Mouse (Mus musculus) hindbrain, embryonic 10.5 days (tissue): ENCODE results near the gene Myrfl. TPM values are rescaled to one million over a fixed set of nuclear protein-coding genes. Genes with fewer than 3 reads are reported as not detected.
A peak's percentile ranks its signal among the peaks of the same experiment; 100 is the strongest.

Experiments used
- DNase-seq: peaks from one replicate; pipeline ENCODE4 v3.0.0-alpha.2; 2017; ENCODE audit warnings: low spot score
- H3K27ac ChIP-seq: fragments of 300-500 bp; sonication (generic); 2 replicates; pipeline ENCODE4 v1.5.1; 2016; ENCODE audit warnings: mild to moderate bottlenecking, moderate library complexity
- H3K27me3 ChIP-seq: fragments of 300-500 bp; sonication (generic); 2 replicates; pipeline ENCODE4 v1.6.1; 2016; ENCODE audit warnings: mild to moderate bottlenecking; ENCODE audit not compliant: poor library complexity, insufficient read depth, severe bottlenecking
- H3K36me3 ChIP-seq: fragments of 300-500 bp; sonication (generic); 2 replicates; pipeline ENCODE4 v1.6.1; 2016; ENCODE audit warnings: mild to moderate bottlenecking, moderate library complexity
- H3K4me1 ChIP-seq: fragments of 300-500 bp; sonication (generic); replicated peaks from 2 replicates; pipeline ENCODE4 v1.6.1; 2016; ENCODE audit warnings: mild to moderate bottlenecking
- H3K4me3 ChIP-seq: fragments of 300-500 bp; sonication (generic); 2 replicates; pipeline ENCODE4 v1.5.1; 2016; ENCODE audit warnings: mild to moderate bottlenecking, moderate library complexity
- H3K9me3 ChIP-seq: fragments of 300-500 bp; sonication (generic); 2 replicates; pipeline ENCODE4 v1.6.1; 2016; ENCODE audit warnings: mild to moderate bottlenecking, moderate library complexity
- WGBS: fragments of 180-500 bp; shearing (Covaris S2); methylation state at CpG from one replicate; pipeline ENCODE4 v1.1.7; 2016; 5-methylcytosine and 5-hydroxymethylcytosine counted together
- polyA plus RNA-seq: library from polyadenylated mRNA; unstranded; fragments of >200 nt; fragmentation: Nextera tagmentation; extraction: Ambion mirVana; gene quantifications from 2 replicates; pipeline ENCODE4 v1.2.1, GENCODE M21; 2016

The Myrfl gene
- polyA plus RNA-seq, 1 experiment from 2014 or later, result 0.18 TPM

DNA sequence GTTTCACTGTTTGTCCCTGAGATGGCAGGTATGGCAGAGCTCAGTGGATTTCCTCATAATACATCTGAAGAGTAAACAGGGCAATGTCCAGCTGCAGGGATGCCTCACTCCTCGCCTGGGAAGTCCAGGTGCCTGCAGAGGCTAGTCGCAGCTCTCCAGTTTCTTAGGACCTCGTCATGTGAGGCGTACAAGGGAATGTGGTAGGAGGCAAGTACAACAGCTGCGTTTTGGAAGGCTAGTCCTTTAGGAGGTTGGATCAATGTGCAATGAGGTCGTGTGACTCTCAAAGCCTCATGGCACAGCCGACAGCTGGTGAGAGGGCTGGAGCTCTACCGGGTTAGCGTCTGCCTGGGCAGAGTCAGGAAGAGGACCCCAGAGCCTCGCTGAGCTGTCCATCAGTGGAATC lies 7.8 kb upstream of the Myrfl start:
- Histone ChIP-seq H3K4me1 (no peaks in the 10 kb centered on the region), H3K9me3 (no peaks in the 10 kb centered on the region), H3K27me3 (no peaks in the 10 kb centered on the region), H3K36me3 (peaks cover 64% of the 10 kb centered on the region), H3K4me3 (no peak overlapping the region), H3K27ac (no peak overlapping the region)
- DNase-seq, result no peak
- 91% methylated on average over 10 of the region's 10 CpGs for WGBS

DNA sequence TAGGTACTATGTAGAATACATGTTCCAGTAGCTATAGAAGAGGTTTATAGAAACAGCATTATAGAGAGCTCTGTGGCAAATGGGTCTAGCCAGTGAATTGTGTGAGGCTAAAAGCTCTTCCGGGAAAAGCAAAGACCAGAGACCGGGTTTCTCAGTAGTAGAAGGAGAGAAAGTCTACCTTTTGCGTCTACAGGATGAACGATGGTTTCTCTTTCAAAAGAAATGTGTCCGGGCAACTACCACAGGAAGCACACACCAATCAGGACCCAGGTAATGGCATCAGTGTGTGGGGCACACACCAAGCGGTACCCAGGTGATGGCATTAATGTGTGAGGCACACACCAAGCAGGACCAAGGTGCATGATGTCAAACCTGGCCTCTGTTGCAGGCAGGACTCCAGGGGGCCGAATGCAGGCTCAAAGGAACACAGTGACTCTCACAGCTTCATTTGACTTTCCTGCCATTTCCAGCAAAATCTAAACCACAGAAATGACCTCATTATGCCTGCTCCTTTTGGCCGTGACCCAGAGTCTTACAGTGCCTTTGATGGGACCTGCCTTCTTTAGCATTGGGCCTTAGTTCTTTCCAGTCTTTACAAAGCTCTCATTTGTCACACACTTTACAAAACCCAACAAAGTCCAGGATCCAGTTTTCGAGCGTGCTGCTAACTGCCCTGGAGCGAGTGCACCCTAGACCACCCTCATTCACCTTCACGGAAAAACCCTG lies 1.4 kb downstream of the Myrfl start:
- Histone ChIP-seq H3K36me3 (no peaks in the 10 kb centered on the region), H3K27me3 (no peaks in the 10 kb centered on the region), H3K4me1 (peaks cover 5% of the 10 kb centered on the region; the same call in 1 of the 2 replicates), H3K4me3 (no peak overlapping the region), H3K27ac (no peak overlapping the region), H3K9me3 (no peaks in the 10 kb centered on the region)
- no peak for DNase-seq
- WGBS, result 90% methylated on average over 12 of the region's 12 CpGs

DNA sequence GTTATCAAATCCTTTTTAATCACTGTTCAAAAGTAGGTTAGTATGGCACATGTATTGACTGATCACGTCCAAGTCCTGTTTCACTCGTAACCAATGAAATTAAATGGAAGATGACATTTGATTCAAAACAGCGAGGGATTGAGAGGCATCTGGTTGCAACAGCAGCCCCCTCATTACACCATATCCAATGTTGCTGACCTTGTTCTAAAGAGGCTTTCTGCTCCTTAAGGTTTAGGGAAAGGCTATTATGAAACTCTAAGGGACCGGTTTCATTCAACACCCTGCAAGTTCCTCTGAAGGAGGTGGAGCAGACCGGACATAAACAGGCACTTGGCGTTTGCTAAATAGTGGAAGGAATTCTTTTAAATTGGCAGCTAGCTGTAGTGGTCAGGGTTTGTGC lies 2.2 kb downstream of the Myrfl start:
- 88% methylated on average over 6 of the region's 6 CpGs for WGBS
- Histone ChIP-seq H3K9me3 (no peaks in the 10 kb centered on the region), H3K36me3 (no peaks in the 10 kb centered on the region), H3K27ac (no peak overlapping the region), H3K4me3 (no peak overlapping the region), H3K27me3 (no peaks in the 10 kb centered on the region), H3K4me1 (peaks cover 5% of the 10 kb centered on the region; the same call in 1 of the 2 replicates)
- DNase-seq, result no peak

DNA sequence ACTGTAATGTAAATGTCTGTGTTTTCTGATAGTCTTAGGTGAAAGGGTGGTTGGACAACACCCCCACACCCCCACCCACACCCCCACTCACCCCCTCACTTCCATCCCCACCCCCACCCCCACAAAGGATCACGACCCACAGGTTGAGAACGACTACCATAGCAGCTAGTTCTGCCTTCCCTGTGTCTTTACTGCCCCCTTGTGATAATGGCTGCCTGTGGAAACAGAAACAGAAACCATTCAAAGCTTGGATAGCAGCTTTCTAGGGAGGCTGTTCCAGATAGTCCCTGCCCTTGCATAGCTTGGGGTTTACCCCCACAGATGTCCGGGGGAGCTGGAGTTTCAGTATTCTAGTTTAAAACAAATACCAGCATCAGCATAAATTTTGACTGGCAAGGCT lies 3.0 kb downstream of the Myrfl start:
- no peak for DNase-seq
- no peak overlapping the region for H3K4me3 ChIP-seq
- no peak overlapping the region for H3K27ac ChIP-seq
- peaks cover 5% of the 10 kb centered on the region; the same call in 1 of the 2 replicates for H3K4me1 ChIP-seq
- H3K27me3 ChIP-seq, result no peaks in the 10 kb centered on the region
- no peaks in the 10 kb centered on the region for H3K36me3 ChIP-seq
- H3K9me3 ChIP-seq, result no peaks in the 10 kb centered on the region
- 22% methylated on average over 3 of the region's 3 CpGs for WGBS

DNA sequence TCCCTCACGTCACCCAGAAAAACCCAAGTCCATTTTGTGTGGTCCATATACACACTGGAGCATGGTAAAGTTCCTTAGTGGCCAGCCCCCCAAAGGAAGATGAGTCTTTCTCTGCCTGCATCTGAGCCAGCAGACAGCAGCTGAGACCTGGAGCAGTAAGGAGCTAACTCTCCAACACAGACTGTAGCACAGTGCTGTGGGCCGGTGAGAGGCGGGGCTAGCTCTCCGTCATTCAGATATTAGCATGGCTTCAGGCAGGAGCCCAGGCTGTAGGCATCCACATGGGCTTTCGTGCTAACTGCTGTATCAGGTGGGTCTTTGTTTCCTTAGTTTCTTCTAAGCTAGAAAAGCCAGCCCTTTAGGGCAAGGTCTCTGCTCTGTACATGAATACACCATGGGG lies 6.1 kb downstream of the Myrfl start:
- H3K36me3 ChIP-seq, result no peaks in the 10 kb centered on the region
- peak; percentile 17 for DNase-seq
- H3K4me1 ChIP-seq, result peaks cover 5% of the 10 kb centered on the region; the same call in 1 of the 2 replicates
- WGBS, result 47% methylated on average over 5 of the region's 5 CpGs
- no peaks in the 10 kb centered on the region for H3K9me3 ChIP-seq
- no peak overlapping the region for H3K27ac ChIP-seq
- no peaks in the 10 kb centered on the region for H3K27me3 ChIP-seq
- H3K4me3 ChIP-seq, result no peak overlapping the region

DNA sequence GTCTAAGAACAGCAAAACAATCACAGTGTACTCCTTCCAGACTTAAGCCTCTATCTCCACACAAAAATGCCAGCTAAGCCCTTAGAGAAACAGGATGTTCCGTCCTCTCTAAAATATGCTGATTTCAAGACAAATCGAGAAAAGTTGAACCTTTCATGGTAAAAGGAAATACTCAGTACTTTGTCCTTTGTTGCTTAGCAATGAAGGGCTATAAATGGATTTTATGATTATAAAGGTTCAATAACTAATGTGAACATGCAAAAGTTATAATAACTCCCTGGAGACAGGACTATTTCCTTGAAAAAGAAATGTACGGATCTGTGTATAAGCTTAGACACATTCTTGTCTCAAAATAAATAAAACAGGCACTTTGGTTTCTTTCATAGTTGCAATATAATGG lies 12.2 kb downstream of the Myrfl start:
- no peak for DNase-seq
- no peak overlapping the region for H3K27ac ChIP-seq
- no peaks in the 10 kb centered on the region for H3K9me3 ChIP-seq
- no peaks in the 10 kb centered on the region for H3K36me3 ChIP-seq
- H3K4me3 ChIP-seq, result no peak overlapping the region
- H3K27me3 ChIP-seq, result no peaks in the 10 kb centered on the region
- 89% methylated on average over 3 of the region's 3 CpGs for WGBS
- H3K4me1 ChIP-seq, result no peaks in the 10 kb centered on the region

DNA sequence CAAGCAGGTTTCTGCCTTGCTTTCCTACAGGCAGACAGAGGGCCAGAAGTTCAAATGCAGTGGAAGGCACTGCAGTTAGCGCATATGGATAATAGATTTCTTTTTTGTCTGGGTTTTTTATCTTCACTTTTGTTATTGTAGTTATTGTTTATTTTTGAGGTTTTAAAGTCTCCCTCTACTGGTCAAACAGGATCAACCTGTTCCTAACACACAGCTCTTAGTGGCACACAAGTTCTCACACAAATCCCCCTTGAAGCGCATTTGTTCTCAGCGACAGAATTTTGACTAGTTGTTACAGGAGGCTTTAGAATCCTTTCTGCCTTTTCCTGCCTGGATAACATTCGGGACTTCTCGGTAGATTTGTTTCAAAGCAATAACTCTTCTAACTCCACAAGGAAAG lies 13.2 kb downstream of the Myrfl start:
- Histone ChIP-seq H3K27ac (no peak overlapping the region), H3K4me1 (no peaks in the 10 kb centered on the region), H3K27me3 (no peaks in the 10 kb centered on the region), H3K9me3 (no peaks in the 10 kb centered on the region), H3K4me3 (no peak overlapping the region), H3K36me3 (no peaks in the 10 kb centered on the region)
- no peak for DNase-seq
- 75% methylated on average over 5 of the region's 5 CpGs for WGBS

DNA sequence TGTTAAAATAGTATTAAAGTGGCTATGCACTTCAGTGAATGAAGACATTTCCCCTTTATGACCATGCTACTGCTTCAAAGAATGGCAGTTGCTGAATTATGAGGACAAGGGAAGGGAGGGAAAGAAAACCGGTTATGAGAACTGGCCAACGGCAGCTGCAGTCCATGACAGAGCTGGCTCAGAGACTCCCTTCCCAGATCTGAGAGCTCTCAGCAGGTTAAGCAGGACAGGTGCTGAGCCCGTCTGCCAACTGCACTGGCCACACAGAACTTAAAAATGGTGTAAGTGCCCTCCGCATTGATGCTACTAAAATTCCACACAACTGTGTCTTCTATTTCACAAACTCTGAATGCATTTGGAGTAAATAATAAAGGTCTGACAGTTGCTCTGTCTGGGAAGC lies 19.3 kb downstream of the Myrfl start:
- no peak overlapping the region for H3K4me3 ChIP-seq
- no peaks in the 10 kb centered on the region for H3K27me3 ChIP-seq
- H3K27ac ChIP-seq, result no peak overlapping the region
- 86% methylated on average over 4 of the region's 4 CpGs for WGBS
- no peaks in the 10 kb centered on the region for H3K36me3 ChIP-seq
- H3K9me3 ChIP-seq, result no peaks in the 10 kb centered on the region
- no peak for DNase-seq
- H3K4me1 ChIP-seq, result no peaks in the 10 kb centered on the region

DNA sequence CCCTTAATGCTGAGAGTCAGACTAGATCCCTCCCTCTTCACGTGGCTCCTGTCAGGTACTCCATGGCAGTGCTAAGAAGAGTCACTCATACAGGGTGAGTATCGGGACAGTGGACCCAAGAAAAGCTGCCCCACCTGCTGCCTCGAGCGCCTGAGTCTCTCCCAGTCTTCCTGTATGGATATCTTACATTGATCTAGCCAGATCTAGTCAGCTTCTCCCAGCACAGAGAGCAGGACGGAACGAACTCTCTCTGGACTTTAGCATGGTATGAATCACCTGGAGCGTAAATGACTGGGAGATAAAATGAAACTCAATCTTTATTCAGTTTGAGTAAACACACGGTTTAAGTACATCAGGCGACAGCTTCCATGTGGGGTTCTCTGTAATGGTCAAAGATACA lies 22.2 kb downstream of the Myrfl start:
- H3K4me3 ChIP-seq, result no peak overlapping the region
- no peaks in the 10 kb centered on the region for H3K27me3 ChIP-seq
- H3K9me3 ChIP-seq, result no peaks in the 10 kb centered on the region
- no peak overlapping the region for H3K27ac ChIP-seq
- no peak for DNase-seq
- WGBS, result 88% methylated on average over 9 of the region's 9 CpGs
- no peaks in the 10 kb centered on the region for H3K36me3 ChIP-seq
- no peaks in the 10 kb centered on the region for H3K4me1 ChIP-seq

DNA sequence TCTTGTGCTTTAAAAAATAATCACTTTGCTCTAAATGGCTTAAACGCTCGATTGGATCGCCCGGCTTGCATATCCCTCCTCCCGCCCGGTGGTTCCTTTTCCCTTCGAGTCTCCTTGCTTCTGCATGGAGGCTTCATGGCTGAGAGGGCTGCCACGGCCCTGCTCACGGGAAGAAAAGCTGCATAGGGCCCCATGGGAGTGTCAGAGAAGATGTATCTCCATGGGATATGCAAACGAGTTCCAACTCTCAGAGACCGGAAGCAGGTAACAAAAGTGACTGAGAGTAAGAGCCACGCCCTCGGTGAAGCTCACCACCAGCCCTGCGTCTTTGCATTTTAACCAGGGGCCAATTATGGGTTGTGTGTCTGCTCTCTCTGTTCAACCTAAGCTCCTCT lies 24.7 kb downstream of the Myrfl start:
- no peak overlapping the region for H3K4me3 ChIP-seq
- H3K27me3 ChIP-seq, result no peaks in the 10 kb centered on the region
- 76% methylated on average over 14 of the region's 14 CpGs for WGBS
- no peak for DNase-seq
- H3K4me1 ChIP-seq, result no peaks in the 10 kb centered on the region
- H3K36me3 ChIP-seq, result no peaks in the 10 kb centered on the region
- H3K9me3 ChIP-seq, result no peaks in the 10 kb centered on the region
- no peak overlapping the region for H3K27ac ChIP-seq

DNA sequence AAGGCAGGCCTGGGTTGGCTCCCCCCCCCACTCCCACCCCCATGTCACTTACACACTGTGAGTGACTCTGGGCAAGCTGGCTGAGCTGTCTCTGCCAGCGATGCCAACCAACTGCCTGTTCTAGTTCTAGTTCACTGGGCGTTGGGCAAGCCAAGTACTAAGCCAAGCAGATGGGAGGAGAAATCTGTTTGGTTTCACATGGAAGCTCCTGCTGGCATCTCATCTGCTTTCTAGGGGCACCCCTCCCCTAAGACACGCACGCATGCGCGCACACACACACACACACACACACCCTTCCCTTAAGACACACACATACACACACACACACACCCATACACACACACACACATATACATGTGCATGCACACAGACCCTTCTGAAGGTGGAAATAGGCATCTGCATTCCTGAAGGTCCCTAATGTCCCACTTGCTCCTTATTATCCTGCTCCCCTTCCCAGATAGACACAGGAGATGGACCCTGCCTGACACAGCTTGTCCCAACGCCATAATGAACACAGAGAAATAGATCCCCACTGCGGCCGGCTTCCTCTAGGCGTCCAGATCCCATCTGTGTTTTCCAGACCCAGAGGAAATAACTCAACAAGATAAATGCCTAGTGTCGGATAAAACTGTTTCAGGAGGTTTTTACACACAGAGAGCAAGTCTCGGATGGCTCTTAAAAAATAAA lies 25.2 kb downstream of the Myrfl start:
- Histone ChIP-seq H3K4me3 (no peak overlapping the region), H3K27ac (no peak overlapping the region), H3K27me3 (no peaks in the 10 kb centered on the region), H3K36me3 (no peaks in the 10 kb centered on the region), H3K4me1 (no peaks in the 10 kb centered on the region), H3K9me3 (no peaks in the 10 kb centered on the region)
- DNase-seq, result no peak
- 88% methylated on average over 12 of the region's 12 CpGs for whole genome bisulfite sequencing

DNA sequence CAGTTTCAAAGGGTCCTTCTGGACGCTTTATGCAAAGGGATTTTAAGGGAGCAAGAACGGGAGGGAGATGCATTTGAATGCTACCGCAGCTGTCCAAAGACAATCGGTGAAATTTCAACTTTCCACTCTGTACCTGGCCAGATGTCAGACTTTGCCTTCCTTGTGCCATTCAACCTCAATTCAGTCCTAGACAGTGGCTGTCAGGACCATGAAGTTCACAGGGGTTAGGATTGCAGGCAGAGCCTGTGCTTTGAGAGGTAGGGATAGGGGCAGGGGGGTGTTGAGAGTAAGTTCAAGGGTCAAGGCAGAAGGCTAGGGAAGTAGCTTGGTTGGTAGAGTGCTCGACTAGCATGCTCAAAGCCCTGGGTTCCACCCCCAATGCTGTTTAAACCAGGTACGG lies 25.9 kb downstream of the Myrfl start:
- no peaks in the 10 kb centered on the region for H3K9me3 ChIP-seq
- H3K4me3 ChIP-seq, result no peak overlapping the region
- WGBS, result 85% methylated on average over 6 of the region's 6 CpGs
- H3K27me3 ChIP-seq, result no peaks in the 10 kb centered on the region
- H3K36me3 ChIP-seq, result no peaks in the 10 kb centered on the region
- DNase-seq, result no peak
- H3K4me1 ChIP-seq, result no peaks in the 10 kb centered on the region
- no peak overlapping the region for H3K27ac ChIP-seq

DNA sequence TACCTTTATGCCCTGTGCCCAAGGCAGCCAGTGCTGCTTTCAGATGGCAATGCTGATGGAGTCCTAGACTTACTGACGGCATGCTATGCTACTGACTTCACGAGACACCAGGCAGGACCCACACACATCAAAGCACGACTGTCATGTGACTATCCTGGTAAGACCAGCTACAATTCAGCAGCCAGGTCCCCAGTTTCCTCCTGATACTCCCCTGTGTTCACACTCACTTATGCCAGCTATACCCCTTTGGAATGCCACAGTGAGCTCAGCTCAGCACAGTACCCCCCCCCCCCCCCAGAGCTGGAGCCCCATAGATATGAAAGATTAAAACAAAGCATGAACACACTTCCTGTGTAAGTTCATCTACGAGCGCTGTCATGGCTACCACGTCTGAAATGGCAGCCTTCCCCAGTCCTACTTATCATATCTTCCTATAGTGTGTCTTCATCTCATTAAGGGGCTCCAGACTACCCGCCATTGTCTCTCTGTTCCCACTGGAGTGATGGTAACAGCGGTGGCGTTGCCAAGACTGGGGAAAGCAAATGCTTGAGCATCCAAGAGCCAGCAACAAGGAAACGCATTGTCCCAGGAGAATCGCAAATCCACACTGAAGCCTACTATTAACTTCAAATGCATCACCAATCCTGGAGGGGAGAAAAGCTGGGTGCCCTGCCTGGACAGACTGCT lies 43.4 kb downstream of the Myrfl start:
- no peaks in the 10 kb centered on the region for H3K9me3 ChIP-seq
- WGBS, result 85% methylated on average over 11 of the region's 11 CpGs
- DNase-seq, result no peak
- H3K4me3 ChIP-seq, result no peak overlapping the region
- peaks cover 17% of the 10 kb centered on the region; the same call in 1 of the 2 replicates for H3K4me1 ChIP-seq
- H3K27ac ChIP-seq, result no peak overlapping the region
- H3K36me3 ChIP-seq, result no peaks in the 10 kb centered on the region
- no peaks in the 10 kb centered on the region for H3K27me3 ChIP-seq
